Mouse (Mus musculus): ENCODE measurements around the gene Treml1. TPM values are rescaled to one million over a fixed set of nuclear protein-coding genes. Genes with fewer than 3 reads are reported as not detected.

Treml1 gene
- polyA plus RNA-seq, 1 experiment from 2014 or later = 15.8 TPM

- Histone ChIP-seq H3K27ac (replicated peaks) (no peak overlapping the region), H3K9me3 (replicated peaks) (no peaks in the 10 kb centered on the region), H3K9ac (no peak overlapping the region), H3K4me2 (no peak overlapping the region), H3K27me3 (no peaks in the 10 kb centered on the region), H3K4me1 (replicated peaks) (peaks cover 21% of the 10 kb centered on the region), H3K36me3 (replicated peaks) (no peaks in the 10 kb centered on the region), H3K4me3 (replicated peaks) (no peak overlapping the region)
- 40% methylated on average over 2 of the region's 2 CpGs for WGBS (ENCODE audit: insufficient replicate concordance)
- no peak for ATAC-seq (ENCODE audit: insufficient read depth)
Measured at GRCm38 (mm10) chr17:48357892-48358291, 1.8 kb upstream of the Treml1 start.

- Histone ChIP-seq H3K4me3 (replicated peaks) (no peak overlapping the region), H3K4me2 (peak overlapping the region; percentile 42), H3K36me3 (replicated peaks) (no peaks in the 10 kb centered on the region), H3K9me3 (replicated peaks) (no peaks in the 10 kb centered on the region), H3K27ac (replicated peaks) (no peak overlapping the region), H3K9ac (no peak overlapping the region), H3K4me1 (replicated peaks) (peaks cover 40% of the 10 kb centered on the region), H3K27me3 (no peaks in the 10 kb centered on the region)
- WGBS (ENCODE audit: insufficient replicate concordance) = 12% methylated on average over 4 of the region's 4 CpGs
- ATAC-seq (ENCODE audit: insufficient read depth) = peak; percentile 63
Measured at GRCm38 (mm10) chr17:48360462-48360861, 746 bp downstream of the Treml1 start.

- 51% methylated on average over 3 of the region's 3 CpGs for WGBS (ENCODE audit: insufficient replicate concordance)
- no peaks in the 10 kb centered on the region for H3K27me3 ChIP-seq
- H3K4me3 ChIP-seq (replicated peaks) = no peak overlapping the region
- H3K9ac ChIP-seq = no peak overlapping the region
- H3K36me3 ChIP-seq (replicated peaks) = no peaks in the 10 kb centered on the region
- no peaks in the 10 kb centered on the region for H3K9me3 ChIP-seq (replicated peaks)
- H3K4me2 ChIP-seq = no peak overlapping the region
- no peak for ATAC-seq (ENCODE audit: insufficient read depth)
- no peak overlapping the region for H3K27ac ChIP-seq (replicated peaks)
- peaks cover 40% of the 10 kb centered on the region for H3K4me1 ChIP-seq (replicated peaks)
Measured at GRCm38 (mm10) chr17:48362346-48362745, 2.6 kb downstream of the Treml1 start.

GRCm38 (mm10) chr17:48362966-48363365 is 3.2 kb downstream of the Treml1 start:
- no peak for ATAC-seq (ENCODE audit: insufficient read depth)
- WGBS (ENCODE audit: insufficient replicate concordance) = 76% methylated on average over 8 of the region's 8 CpGs

GRCm38 (mm10) chr17:48363421-48363965 is 3.8 kb downstream of the Treml1 start:
- Histone ChIP-seq H3K36me3 (replicated peaks) (no peaks in the 10 kb centered on the region), H3K9ac (no peak overlapping the region), H3K27ac (replicated peaks) (no peak overlapping the region), H3K9me3 (replicated peaks) (no peaks in the 10 kb centered on the region), H3K4me1 (replicated peaks) (peaks cover 40% of the 10 kb centered on the region), H3K4me2 (no peak overlapping the region), H3K27me3 (no peaks in the 10 kb centered on the region), H3K4me3 (replicated peaks) (no peak overlapping the region)
- ATAC-seq (ENCODE audit: insufficient read depth) = peak; percentile 23
- 28% methylated on average over 6 of the region's 6 CpGs for WGBS (ENCODE audit: insufficient replicate concordance)

More at GRCm38 (mm10) chr17:48362966-48363365, 3.2 kb downstream of the Treml1 start:
- no peak overlapping the region for H3K9ac ChIP-seq
- peaks cover 40% of the 10 kb centered on the region for H3K4me1 ChIP-seq (replicated peaks)
- no peaks in the 10 kb centered on the region for H3K36me3 ChIP-seq (replicated peaks)
- H3K4me2 ChIP-seq = no peak overlapping the region
- H3K9me3 ChIP-seq (replicated peaks) = no peaks in the 10 kb centered on the region
- H3K27ac ChIP-seq (replicated peaks) = no peak overlapping the region
- no peak overlapping the region for H3K4me3 ChIP-seq (replicated peaks)
- H3K27me3 ChIP-seq = no peaks in the 10 kb centered on the region

GRCm38 (mm10) chr17:48365511-48366155 is 5.9 kb downstream of the Treml1 start:
- H3K4me2 ChIP-seq = no peak overlapping the region
- no peak overlapping the region for H3K9ac ChIP-seq
- H3K36me3 ChIP-seq (replicated peaks) = no peaks in the 10 kb centered on the region
- no peaks in the 10 kb centered on the region for H3K9me3 ChIP-seq (replicated peaks)
- 69% methylated on average over 9 of the region's 9 CpGs for WGBS (ENCODE audit: insufficient replicate concordance)
- no peak overlapping the region for H3K4me3 ChIP-seq (replicated peaks)
- H3K27ac ChIP-seq (replicated peaks) = no peak overlapping the region
- H3K4me1 ChIP-seq (replicated peaks) = peaks cover 30% of the 10 kb centered on the region
- no peaks in the 10 kb centered on the region for H3K27me3 ChIP-seq
- ATAC-seq (ENCODE audit: insufficient read depth) = no peak

- Histone ChIP-seq H3K27me3 (no peaks in the 10 kb centered on the region), H3K27ac (replicated peaks) (no peak overlapping the region), H3K9me3 (replicated peaks) (no peaks in the 10 kb centered on the region), H3K36me3 (replicated peaks) (no peaks in the 10 kb centered on the region), H3K4me3 (replicated peaks) (no peak overlapping the region), H3K4me2 (no peak overlapping the region), H3K4me1 (replicated peaks) (peaks cover 21% of the 10 kb centered on the region), H3K9ac (no peak overlapping the region)
- WGBS (ENCODE audit: insufficient replicate concordance) = 75% methylated on average over 5 of the region's 5 CpGs
- no peak for ATAC-seq (ENCODE audit: insufficient read depth)
Measured at GRCm38 (mm10) chr17:48366806-48367205, 7.1 kb downstream of the Treml1 start.

- no peak for ATAC-seq (ENCODE audit: insufficient read depth)
- Histone ChIP-seq H3K9me3 (replicated peaks) (no peaks in the 10 kb centered on the region), H3K9ac (no peak overlapping the region), H3K4me3 (replicated peaks) (no peak overlapping the region), H3K27me3 (no peaks in the 10 kb centered on the region), H3K4me2 (no peak overlapping the region), H3K36me3 (replicated peaks) (no peaks in the 10 kb centered on the region), H3K27ac (replicated peaks) (no peak overlapping the region), H3K4me1 (replicated peaks) (no peaks in the 10 kb centered on the region)
Measured at GRCm38 (mm10) chr17:48371621-48372020, 11.9 kb downstream of the Treml1 start.

GRCm38 (mm10) chr17:48372987-48373386 is 13.3 kb downstream of the Treml1 start:
- H3K36me3 ChIP-seq (replicated peaks) = no peaks in the 10 kb centered on the region

GRCm38 (mm10) chr17:48376102-48376501 is 16.4 kb downstream of the Treml1 start:
- no peak overlapping the region for H3K9ac ChIP-seq
- H3K4me1 ChIP-seq (replicated peaks) = no peaks in the 10 kb centered on the region
- no peak overlapping the region for H3K4me2 ChIP-seq
- no peaks in the 10 kb centered on the region for H3K9me3 ChIP-seq (replicated peaks)
- 77% methylated on average over 1 of the region's 1 CpGs for WGBS (ENCODE audit: insufficient replicate concordance)
- no peaks in the 10 kb centered on the region for H3K27me3 ChIP-seq
- no peak for ATAC-seq (ENCODE audit: insufficient read depth)
- no peak overlapping the region for H3K27ac ChIP-seq (replicated peaks)
- no peak overlapping the region for H3K4me3 ChIP-seq (replicated peaks)
- no peaks in the 10 kb centered on the region for H3K36me3 ChIP-seq (replicated peaks)

More at GRCm38 (mm10) chr17:48372987-48373386, 13.3 kb downstream of the Treml1 start:
- H3K9me3 ChIP-seq (replicated peaks) = no peaks in the 10 kb centered on the region
- no peak overlapping the region for H3K27ac ChIP-seq (replicated peaks)
- ATAC-seq (ENCODE audit: insufficient read depth) = no peak
- H3K27me3 ChIP-seq = no peaks in the 10 kb centered on the region
- no peak overlapping the region for H3K9ac ChIP-seq
- no peak overlapping the region for H3K4me3 ChIP-seq (replicated peaks)
- H3K4me1 ChIP-seq (replicated peaks) = no peaks in the 10 kb centered on the region
- WGBS (ENCODE audit: insufficient replicate concordance) = 66% methylated on average over 8 of the region's 8 CpGs
- no peak overlapping the region for H3K4me2 ChIP-seq

- Histone ChIP-seq H3K9ac (no peak overlapping the region), H3K27me3 (no peaks in the 10 kb centered on the region)
Measured at GRCm38 (mm10) chr17:48379050-48379449, 19.3 kb downstream of the Treml1 start.

More at GRCm38 (mm10) chr17:48379050-48379449, 19.3 kb downstream of the Treml1 start:
- Histone ChIP-seq H3K27ac (replicated peaks) (no peak overlapping the region), H3K4me2 (no peak overlapping the region), H3K4me1 (replicated peaks) (no peaks in the 10 kb centered on the region), H3K36me3 (replicated peaks) (no peaks in the 10 kb centered on the region), H3K4me3 (replicated peaks) (no peak overlapping the region), H3K9me3 (replicated peaks) (no peaks in the 10 kb centered on the region)
- ATAC-seq (ENCODE audit: insufficient read depth) = no peak

Measured in liver, embryonic 15.5 days (tissue).